Mouse (Mus musculus): ENCODE measurements around the gene Olfr1214.
"Not testable (repeated sequence)": the region's sequence is repeated elsewhere in the genome, so short reads cannot be mapped to it uniquely, and the experiment has no call there.

- TF ChIP-seq CTCF (IDR thresholded peaks at IDR 0.05; ENCODE audit: control insufficient read depth, insufficient read depth, insufficient read length); MYOD1 (IDR thresholded peaks at IDR 0.05; ENCODE audit: control insufficient read depth, insufficient read length, low read depth); MAX (IDR thresholded peaks at IDR 0.05); MYOG (IDR thresholded peaks at IDR 0.05; ENCODE audit: control insufficient read depth, extremely low read depth, insufficient read length); USF1 (IDR thresholded peaks at IDR 0.05; ENCODE audit: low read depth); FOSL1 (IDR thresholded peaks at IDR 0.05; ENCODE audit: insufficient read depth, low read length, poor library complexity, severe bottlenecking); CEBPB (IDR thresholded peaks at IDR 0.05; ENCODE audit: low read depth): not testable (repeated sequence)
Measured at GRCm38 (mm10) chr2:89021436-89021835, 29.0 kb upstream of the Olfr1214 start.

Measured in C2C12 (cell line).